Mouse (Mus musculus) gastrocnemius, adult 18-20 months (tissue): ENCODE data around the gene Ckb. TPM values are rescaled to one million over a fixed set of nuclear protein-coding genes. Genes with fewer than 3 reads are reported as not detected.
"Not testable (repeated sequence)": the region's sequence is repeated elsewhere in the genome, so short reads cannot be mapped to it uniquely, and the experiment has no call there.

Source experiments
- DNase-seq: peaks from one replicate; pipeline ENCODE4 v3.0.0; 2021; ENCODE audit warnings: low spot score
- total RNA-seq, 2 experiments: library from RNA; stranded (reverse); gene quantifications; 2 replicates each; pipeline ENCODE4 v1.2.3; 2021

Ckb gene
- total RNA-seq, 2 experiments from 2014 or later, result 5.9 to 12.2 TPM

DNA sequence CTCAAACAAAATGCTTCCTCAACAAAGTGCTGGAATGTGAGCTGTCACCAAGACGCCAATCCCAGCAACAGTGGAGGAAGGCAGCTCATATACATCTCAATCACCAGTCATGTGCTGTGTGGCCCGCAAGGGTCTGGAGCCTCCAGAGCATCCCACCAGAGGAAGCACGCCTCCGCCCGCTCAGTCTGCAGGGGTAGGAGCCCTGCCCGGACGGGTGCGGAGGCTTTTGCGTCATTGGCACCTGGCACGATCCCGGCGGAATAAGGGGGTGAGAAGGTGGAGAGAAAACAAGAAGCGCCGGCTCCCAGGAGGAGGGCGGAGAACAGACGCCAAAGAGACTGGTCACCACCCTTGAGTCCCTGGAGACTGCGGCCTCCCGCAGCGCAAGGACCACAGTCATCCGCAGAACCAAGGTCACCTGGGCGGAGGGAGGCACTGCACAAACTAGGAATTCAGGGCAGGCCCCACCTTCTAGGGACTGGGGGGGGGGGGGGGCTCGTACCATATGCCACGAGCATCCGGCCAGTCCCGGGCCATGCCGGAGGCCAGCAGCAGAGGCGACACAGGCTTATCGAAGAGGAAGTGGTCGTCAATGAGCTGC is 1.7 kb downstream of the Ckb start:
- no peak for DNase-seq

DNA sequence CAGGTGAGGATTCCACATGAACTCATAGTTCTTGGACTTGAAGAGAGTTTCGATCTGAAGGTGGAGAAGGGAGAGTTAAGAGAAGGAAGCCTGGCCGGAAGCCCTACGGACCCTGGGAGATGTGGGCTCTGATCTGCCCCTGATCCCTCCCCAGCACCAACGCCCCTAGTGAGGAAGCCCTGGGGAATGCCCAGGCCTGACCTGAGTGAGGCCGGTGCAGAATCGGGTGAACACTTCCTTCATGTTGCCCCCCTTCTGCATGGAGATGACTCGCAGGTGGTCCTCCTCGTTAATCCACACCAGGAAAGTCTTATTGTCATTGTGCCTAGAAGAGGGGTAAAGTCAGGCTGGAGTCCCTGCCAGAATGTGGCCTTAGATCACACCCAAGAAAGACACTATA is 2.2 kb downstream of the Ckb start:
- no peak for DNase-seq

DNA sequence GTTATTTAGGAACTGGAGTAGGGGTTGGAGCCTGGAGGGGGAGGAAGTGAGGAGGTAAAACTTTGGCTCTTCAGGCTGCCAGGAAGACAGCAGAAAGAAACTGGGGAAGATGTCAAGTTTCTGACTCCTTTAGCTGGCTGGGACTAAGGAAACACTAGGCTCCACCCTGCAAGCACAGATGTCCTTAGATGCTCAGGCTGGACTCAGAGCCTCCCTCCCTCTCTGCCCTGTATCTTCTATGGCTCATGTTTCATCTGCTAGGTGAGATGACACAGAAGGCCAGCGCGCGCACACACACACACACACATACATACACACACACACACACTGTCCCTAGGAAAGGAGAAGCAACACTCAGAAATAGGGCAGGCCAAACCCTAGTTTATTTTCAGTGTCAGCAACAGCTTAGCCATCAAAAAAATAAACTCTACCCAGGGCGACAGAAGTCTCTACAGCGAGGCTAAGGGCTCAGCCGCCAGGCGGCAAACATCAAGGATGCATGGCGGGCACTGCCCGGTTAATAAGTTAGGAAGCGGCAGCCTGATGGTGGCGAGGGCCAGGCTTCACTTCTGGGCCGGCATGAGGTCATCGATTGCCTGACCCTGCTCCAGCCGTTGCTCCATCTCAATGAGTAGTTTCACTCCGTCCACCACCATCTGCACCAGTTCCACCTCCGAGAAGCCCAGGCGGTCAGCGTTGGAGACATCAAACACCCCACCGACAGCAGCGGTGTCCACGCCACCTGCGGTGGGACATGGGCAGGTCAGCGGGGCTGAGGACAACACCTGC is 2.9 kb downstream of the Ckb start:
- peak; percentile 65 for DNase-seq

DNA sequence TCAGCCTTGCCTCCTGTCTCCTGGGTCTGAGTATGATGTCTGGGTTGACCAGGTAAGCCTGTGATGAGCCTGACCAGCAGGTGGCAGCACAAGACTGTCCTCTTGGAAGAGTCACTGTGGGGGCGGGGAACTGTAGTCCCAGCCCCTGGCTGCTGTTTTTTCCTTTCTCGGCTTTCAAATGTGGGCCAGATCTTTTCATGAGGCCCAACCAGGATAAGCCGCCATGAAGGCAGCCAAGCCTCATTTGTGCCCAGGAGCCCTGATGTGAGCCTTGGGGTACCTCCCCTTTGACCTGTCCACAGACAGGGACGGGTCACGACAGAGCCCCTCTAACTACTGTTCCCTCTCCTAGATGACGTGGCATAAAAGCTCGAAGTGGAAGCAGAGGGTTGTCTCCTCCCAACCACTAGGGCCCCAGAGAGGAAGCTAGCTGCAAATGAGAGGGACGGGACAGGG is 3.7 kb downstream of the Ckb start:
- peak; percentile 97 for DNase-seq

DNA sequence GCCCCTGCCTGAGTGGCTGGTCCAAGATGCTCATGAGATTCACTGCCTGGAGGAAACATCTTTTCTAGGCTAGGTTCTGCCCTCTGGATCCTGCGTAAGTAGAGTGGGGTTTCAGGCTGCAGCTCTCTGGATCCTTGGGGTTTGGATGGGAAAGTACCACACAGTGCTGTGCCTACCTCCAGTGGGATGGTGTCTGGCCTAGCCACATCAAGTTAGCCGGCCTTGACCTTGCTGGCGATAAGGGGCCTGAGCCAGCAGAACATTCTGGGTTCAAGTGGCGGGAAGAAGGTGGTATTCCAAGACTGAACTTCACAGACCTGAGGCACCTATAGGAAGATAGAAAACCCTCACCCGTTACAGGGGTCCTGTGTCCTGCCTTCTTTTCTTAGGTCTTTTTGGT is 4.7 kb downstream of the Ckb start:
- no peak for DNase-seq

DNA sequence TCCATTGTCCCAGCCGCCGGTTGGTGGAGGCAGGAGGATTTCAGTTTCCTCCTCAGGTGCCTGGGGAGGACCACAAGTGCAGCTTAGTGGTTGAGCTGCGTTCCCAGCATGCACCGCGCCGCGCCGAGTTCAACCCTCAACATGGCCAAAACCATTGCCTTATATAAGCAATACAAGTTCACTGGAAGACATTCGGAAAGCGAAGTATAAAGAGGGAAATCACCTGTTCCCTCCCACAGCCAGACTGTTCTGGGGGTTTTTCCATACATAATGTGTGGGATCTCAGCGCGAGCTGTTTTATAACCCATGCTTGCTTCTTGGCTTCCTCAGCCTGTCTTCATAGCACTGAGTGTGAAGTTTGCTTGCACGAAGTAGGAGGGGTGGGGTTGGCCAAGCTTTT is 5.8 kb downstream of the Ckb start:
- no peak for DNase-seq

DNA sequence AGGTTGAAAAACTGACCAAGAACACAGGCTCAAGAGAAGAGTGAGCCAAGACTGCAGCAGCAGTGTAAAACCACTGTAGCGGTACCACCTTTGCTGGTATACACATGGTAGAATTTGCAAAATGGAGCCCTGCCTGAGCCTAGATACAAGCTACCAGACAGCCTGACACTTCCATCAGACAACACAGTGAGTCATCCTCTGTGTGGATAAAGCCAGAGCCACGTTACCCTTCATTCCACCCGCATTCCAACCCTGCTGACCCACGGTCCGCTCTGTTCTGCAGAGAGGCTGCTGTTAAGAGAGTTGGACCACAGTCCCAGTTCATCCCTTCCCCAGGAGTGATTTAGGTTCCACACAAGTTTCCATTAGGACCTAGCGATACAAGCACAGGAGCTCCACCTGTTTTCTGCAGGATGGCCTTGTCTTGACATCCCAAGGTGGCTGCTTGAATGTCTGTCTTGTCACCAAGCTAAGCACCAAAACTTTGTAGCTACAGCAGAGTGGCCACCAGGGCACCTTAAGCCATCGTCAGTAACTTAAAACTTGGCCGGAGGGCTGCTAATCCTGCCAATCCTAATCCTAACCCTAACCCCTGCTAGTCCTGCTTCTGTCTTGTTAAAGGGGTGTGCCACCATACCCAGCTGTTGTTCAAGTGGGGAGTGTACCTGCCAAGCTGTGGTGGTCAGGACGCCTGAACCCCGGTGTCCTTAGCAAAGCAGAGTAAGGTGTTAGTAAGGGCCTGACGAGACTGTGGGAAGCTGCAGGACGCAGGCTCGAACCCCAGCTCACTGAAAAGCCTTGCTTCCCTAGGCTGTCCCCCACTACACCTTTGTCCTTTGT is 6.9 kb downstream of the Ckb start:
- DNase-seq, result no peak

DNA sequence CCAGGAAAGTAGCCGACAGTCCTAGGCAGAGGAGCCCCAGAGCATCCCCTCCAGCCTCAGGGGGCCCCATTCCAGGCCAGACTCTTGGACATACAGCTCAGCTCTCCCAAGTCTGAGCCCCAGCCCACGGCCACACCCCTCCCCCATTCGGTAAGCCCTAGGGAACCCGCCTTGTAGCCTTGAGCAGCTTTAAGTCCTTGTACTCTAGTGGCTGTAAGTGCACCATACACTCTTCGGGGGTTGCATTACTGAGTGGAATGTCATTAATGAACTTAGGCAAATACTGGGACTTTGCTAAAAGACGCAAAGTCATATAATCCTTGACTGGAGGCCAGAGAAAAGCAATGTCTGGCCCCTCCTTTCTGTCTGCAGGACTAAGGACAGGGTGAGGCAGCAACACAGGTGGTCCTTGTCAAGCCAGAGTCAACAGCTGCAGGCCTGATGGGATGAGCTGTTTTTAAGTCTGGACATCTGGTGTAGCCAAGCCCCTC is 7.9 kb downstream of the Ckb start:
- DNase-seq, result no peak

DNA sequence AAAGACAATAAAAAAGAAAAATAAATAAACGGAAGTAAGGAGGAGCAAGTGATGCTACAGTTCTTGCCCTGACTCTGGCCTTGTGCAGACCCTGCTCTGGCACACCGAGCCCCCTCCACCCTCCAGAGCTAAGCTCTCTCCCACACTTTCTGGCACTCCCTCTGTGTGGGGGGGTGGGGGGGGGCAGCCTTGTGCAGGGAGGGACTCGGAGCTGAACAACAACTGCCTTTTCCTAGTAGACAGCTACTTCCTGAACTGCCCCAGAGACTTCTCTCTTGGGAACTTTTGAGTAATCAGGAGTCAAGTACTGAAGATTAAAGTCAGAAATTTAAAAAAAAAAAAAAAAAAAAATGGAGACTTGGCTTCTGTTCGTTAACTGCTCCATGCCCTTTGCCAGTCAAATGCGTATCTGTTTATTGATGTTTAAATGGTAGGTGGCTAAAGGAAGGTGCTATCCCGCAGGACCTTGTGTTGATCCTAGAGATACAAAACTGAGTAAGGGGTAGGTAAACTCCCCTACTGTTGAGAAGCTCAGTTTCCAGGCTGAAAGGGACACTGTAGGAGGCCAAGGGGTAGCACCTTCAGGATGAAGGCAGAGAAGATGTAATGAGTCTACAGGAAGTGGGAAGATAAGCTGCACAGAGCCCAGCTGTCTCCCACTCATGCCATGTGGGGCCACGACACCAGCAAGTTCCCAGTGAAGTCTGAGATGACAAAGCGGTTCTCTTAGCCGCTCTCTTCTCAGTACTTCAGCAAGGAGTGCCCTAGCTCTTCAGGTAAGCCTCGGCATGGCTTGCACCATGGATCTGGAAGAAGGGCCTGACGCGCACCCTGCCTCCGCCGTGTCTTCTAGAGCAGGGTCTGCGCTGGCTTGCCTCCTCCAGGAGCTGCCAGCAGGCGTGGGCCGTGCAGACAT is 8.7 kb downstream of the Ckb start:
- DNase-seq, result no peak

DNA sequence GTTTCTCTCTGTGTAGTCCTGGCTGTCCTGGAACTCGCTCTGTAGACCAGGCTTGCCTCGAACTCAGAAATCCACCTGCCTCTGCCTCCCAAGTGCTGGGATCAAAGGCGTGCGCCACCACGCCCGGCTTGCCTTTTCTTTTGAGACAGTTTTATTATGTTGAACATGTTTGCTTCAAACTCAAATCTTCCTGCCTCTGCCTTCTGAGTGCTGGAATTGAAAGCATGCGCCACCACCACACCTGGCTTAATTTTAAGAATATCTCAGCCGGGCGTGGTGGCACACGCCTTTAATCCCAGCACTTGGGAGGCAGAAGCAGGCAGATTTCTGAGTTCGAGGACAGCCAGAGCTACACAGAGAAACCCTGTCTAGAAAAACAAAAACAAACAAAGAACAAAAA is 10.6 kb downstream of the Ckb start:
- DNase-seq, result not testable (repeated sequence)

DNA sequence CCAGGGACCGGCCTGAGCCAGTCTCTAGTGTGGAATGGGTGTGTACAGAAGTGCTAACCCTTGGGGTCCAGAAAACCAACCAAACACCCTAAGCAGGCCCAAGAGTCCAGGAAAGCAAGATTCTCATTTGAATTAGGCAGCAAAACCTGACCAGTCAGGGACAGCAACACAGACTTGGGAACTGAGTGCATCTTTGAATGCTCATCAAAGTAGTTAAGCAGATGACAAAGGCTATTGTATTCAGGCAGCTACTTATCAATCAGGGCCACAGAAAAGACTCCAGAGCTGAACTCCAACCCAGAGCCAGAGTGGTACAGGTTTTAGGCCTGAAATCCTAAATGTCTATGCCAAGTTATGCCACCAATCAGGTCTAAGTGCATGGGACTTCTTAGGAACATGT is 11.5 kb downstream of the Ckb start:
- no peak for DNase-seq

DNA sequence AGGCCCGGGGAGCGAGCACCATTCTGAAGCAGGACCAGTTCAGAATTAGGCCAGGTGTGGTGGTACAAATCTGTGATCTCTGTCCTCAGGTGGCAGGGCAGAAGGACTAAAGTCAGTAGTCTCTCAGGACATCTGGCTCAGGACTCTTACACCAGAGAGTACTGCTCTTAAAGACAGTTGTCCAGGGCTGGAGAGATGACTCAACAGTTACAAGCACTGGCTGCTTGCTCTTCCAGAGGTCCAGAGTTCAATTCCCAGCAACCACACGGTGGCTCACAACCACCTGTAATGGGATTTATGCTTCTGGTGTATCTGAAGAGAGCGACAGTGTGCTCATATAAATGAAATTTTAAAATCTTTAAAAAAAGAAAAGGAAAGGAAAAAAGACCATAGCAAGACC is 12.8 kb downstream of the Ckb start:
- no peak for DNase-seq

DNA sequence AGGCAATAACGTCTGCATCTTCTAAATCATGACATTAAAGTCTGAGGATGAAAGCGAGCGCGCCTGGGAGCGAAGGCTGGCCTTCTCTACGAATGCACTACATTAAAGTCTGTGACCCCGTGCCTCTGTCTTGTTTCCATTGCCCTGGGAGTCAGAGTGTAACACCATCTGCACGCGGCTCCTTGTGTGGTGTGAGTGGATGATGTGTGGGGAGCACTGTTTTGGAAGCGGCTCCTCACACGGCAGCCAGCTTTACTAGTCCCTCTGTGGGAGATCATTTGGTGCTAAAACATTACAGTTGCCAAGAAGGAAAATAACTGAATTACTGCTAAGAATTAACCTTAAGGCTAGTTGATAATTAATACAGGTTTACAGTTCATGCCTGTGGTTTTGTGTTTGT is 16.4 kb downstream of the Ckb start:
- no peak for DNase-seq

DNA sequence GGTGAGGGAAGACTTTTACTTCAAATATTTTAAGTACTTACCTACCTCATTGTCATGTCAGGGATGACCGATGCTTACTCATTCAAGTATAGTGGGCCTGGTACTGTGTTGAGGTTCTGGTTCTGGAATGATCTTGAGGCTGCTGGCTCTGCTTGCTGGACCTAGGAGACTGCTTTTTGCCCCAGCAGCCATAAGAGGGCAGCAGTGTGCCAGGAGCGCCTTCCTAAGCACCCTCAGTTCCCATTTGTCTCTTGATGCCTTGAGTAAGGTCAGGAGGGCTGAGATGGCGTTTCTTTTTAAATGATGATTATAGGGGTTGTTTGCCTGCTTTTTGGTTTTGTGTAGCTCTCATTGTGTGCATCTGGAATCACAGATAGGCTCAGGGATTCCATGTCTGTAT is 18.7 kb downstream of the Ckb start:
- peak; percentile 61 for DNase-seq

DNA sequence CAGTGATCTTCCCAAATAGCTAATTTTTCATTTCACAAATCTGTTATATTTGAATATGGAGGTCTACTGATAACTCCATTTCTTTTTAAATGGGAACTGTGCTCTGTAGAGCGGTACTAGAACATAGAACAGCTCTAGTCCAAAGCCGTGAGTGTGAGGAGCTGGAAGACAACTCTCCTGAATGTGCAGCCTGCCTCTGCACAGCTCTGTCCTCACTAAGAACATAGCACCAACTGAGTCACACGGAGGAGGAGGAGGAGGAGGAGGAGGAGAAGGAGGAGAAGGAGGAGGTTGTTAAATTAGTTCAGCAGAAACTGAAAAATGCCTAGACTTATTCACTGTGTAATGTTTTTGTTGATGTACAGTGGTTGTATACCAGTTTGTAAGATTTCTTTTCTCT is 19.2 kb downstream of the Ckb start:
- no peak for DNase-seq

DNA sequence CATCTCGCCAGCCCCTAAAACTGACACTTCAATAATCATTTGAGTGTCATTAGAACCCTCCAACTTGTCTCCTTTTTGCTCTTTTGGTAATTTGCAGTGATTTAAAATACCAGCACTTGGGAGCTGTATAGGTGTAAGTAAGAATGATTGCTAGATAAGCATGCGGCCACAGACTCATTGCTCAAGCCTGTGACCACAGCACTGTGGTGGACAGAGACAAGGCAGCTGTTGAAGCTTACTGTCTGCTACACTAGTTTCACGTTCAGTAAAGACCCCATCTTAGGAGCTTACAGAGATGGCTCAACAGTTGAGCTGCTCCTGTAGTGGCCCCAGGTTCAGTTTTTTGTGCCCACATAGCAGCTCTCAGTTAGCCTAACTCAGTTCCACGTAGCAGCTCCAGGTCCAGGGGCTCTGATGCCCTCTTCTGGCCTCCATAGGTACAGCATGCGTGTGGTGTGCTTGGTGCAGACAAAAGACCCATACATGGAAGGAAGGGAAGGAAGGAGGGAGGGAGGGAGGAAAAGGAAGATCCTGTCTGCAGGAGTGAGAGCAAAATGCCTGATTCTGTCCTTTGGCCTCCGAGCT is 24.0 kb downstream of the Ckb start:
- DNase-seq, result peak; percentile 44
